Mouse (Mus musculus) small intestine, adult 2 months (tissue): ENCODE data around the gene Fam160b1. TPM values are rescaled to one million over a fixed set of nuclear protein-coding genes. Genes with fewer than 3 reads are reported as not detected.

ENCODE experiments used
- H3K27ac ChIP-seq: fragments of 200-500 bp; 2 replicates; pipeline ENCODE4 v1.5.1; 2012; ENCODE audit warnings: low read depth, low read length, control low read depth, inconsistent platforms; ENCODE audit not compliant: insufficient read depth
- H3K27me3 ChIP-seq: fragments of 200-500 bp; 2 replicates; pipeline ENCODE4 v1.6.1; 2012; ENCODE audit warnings: mild to moderate bottlenecking, moderate library complexity, low read length, inconsistent platforms; ENCODE audit not compliant: control insufficient read depth, insufficient read depth
- H3K36me3 ChIP-seq: fragments of 200-500 bp; 2 replicates; pipeline ENCODE4 v1.6.1; 2012; ENCODE audit warnings: mild to moderate bottlenecking, low read length, control low read depth, inconsistent platforms; ENCODE audit not compliant: control insufficient read depth, insufficient read depth
- H3K4me1 ChIP-seq: fragments of 200-500 bp; 2 replicates; pipeline ENCODE4 v1.6.1; 2012; ENCODE audit warnings: low read length, inconsistent platforms, mixed read lengths; ENCODE audit not compliant: control insufficient read depth, insufficient read depth, insufficient read length
- H3K4me3 ChIP-seq: fragments of 200-500 bp; 2 replicates; pipeline ENCODE4 v1.5.1; 2012; ENCODE audit warnings: low read depth, mild to moderate bottlenecking, control low read depth, inconsistent platforms, low read length, moderate library complexity
- CTCF ChIP-seq: fragments of 200-500 bp; IDR thresholded peaks from 2 replicates; pipeline ENCODE4 v1.5.1; 2012; ENCODE audit warnings: low read depth, mild to moderate bottlenecking, control low read depth, inconsistent platforms, low read length, moderate library complexity, mixed read lengths; ENCODE audit not compliant: insufficient replicate concordance, insufficient read length; ENCODE audit errors: extremely low read depth
- POLR2A ChIP-seq: fragments of 200-500 bp; IDR thresholded peaks from 2 replicates; pipeline ENCODE4 v1.6.1; 2012; ENCODE audit warnings: low read depth, mild to moderate bottlenecking, control low read depth, inconsistent platforms, low read length, moderate library complexity
- WGBS: fragments of 180-500 bp; shearing (Covaris S2); methylation state at CpG from one replicate; pipeline ENCODE4 v1.1.7; 2018; 5-methylcytosine and 5-hydroxymethylcytosine counted together
- polyA plus RNA-seq: library from polyadenylated mRNA; depleted of rRNA; stranded (reverse); fragments of >200 nt; gene quantifications from 2 replicates; pipeline ENCODE4 v1.2.3, GENCODE M21; 2012

Gene Fam160b1
- polyA plus RNA-seq, 1 experiment, result 11.5 TPM

DNA sequence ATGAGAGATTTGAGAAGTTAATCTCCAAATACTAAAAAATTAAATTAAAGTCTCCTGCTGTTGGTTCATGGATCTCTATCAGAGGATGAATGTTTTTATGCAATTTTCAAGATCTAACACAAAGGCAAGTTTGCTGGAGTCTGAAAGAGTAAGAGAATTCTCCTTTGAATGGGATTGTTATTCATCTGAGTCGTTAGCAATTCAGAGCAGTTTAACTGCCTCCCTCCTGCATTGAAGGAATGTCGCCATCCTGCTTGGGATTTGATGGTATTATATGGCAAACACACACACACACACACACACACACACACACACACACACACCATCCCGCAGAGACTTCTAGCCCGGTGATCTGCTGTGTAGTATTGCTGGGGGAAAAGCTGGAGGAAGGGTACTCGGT, 6.1 kb downstream of the Fam160b1 start:
- 72% methylated on average over 5 of the region's 5 CpGs for WGBS
- no peak for TF ChIP-seq CTCF
- TF ChIP-seq POLR2A, result no peak
- Histone ChIP-seq H3K4me3 (no peak overlapping the region), H3K4me1 (peaks cover 37% of the 10 kb centered on the region), H3K27me3 (no peaks in the 10 kb centered on the region), H3K36me3 (peaks cover 26% of the 10 kb centered on the region), H3K27ac (peak overlapping the region; percentile 92)

DNA sequence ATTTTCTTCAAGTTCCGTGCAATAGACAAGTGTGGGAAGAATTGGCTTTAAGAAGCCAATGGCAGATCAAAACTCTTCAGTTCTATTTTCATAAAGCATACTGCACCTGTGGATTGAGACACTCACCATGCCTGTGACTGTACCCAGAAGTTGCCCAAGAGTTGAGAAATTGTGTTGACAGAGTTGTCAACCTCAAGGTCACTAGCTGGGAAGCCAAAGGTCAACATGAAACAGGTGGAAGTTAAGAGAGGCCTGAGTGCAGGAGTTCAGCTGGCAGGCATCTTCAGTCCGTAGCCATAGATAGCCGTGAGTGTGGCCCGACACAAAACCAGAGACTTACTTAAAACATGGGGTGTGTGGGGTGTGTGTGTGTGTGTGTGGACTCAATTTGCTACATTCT, 6.7 kb downstream of the Fam160b1 start:
- WGBS, result 25% methylated on average over 4 of the region's 4 CpGs
- Histone ChIP-seq H3K4me1 (peaks cover 37% of the 10 kb centered on the region), H3K4me3 (no peak overlapping the region), H3K27ac (peak overlapping the region; percentile 92), H3K36me3 (peaks cover 28% of the 10 kb centered on the region), H3K27me3 (no peaks in the 10 kb centered on the region)
- TF ChIP-seq POLR2A (no peak), CTCF (no peak)

DNA sequence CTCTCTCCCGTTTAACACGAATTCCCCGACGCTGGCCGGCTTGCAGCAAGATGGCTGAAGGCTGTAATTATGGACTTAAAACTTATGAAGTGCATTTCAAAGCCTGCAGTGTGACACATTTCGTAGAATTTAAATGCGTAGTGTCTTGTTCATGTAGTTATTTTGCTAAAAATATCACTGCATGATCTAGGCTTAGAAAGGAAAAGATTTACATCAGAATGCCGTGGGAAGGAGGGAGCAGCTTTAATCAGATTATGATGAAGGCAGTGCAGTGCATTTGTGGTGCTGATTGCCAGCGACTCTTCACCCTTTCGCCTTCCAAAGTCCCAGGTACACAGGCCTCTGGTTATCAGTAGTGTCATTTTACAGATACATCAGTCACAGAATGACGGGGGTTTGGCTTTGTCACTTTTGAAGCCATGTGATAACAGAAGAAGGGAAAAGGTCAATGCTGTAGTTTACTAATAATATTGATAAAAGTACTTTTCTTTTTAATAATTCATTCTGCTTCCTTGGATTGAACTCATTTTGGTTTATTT, 7.4 kb downstream of the Fam160b1 start:
- H3K4me1 ChIP-seq, result peaks cover 34% of the 10 kb centered on the region
- WGBS, result 61% methylated on average over 11 of the region's 11 CpGs
- no peak for TF ChIP-seq CTCF
- TF ChIP-seq POLR2A, result no peak

DNA sequence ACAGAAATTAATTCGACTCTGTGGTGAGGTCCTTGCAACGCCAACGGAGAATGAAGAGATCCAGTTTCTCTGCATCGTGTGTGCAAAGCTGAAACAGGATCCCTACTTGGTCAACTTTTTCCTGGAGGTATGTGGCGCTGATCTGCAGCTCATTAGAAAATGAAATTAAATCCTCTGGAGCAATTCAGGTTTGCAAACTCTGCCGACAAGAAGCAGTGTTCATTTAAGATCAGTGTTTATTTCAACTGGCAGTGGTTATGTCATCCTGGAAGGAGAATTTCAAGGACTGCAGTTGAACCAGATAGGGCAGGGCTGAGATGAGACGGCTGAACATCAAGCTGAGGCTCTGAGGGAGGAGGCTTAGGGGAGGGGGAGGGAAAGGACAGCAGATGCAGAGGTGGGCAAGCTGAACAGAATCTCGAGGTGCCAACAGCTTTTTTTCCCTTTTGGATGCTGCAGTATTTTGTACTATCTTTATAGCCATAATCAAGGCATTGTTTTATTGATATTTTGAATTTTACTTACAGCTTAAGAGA, 12.9 kb downstream of the Fam160b1 start:
- no peaks in the 10 kb centered on the region for H3K27me3 ChIP-seq
- H3K4me3 ChIP-seq, result no peak overlapping the region
- no peak overlapping the region for H3K27ac ChIP-seq
- H3K4me1 ChIP-seq, result peaks cover 10% of the 10 kb centered on the region
- TF ChIP-seq CTCF (no peak), POLR2A (no peak)
- 81% methylated on average over 8 of the region's 8 CpGs for WGBS
- H3K36me3 ChIP-seq, result peaks cover 74% of the 10 kb centered on the region

More for the DNA sequence above, 7.4 kb downstream of the Fam160b1 start:
- Histone ChIP-seq H3K4me3 (no peak overlapping the region), H3K27ac (peak overlapping the region; percentile 92), H3K27me3 (no peaks in the 10 kb centered on the region), H3K36me3 (peaks cover 33% of the 10 kb centered on the region)

DNA sequence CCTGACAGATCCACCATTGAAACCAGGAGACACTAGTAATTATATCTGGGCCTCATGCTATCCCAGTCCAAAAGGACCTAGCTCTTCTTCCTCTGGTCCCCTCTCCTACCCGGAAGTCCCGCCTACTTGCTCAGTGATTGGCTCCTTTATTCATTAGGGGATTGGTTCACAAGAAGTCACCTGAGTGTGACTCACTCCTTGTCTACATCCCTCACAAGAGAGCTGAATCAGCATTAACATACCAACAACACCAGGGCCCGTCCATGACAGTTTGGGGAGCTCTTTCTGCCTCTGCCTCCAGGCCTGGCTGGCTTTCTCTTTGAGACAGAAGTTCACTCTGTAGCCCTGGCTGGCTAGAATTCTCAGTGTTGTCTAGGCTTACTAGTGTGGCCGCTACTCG, 14.7 kb downstream of the Fam160b1 start:
- Histone ChIP-seq H3K27ac (no peak overlapping the region), H3K4me3 (no peak overlapping the region), H3K27me3 (no peaks in the 10 kb centered on the region), H3K4me1 (peaks cover 6% of the 10 kb centered on the region; the same call in 1 of the 2 replicates), H3K36me3 (peaks cover 75% of the 10 kb centered on the region)
- TF ChIP-seq POLR2A, result no peak
- no peak for TF ChIP-seq CTCF
- WGBS, result 91% methylated on average over 5 of the region's 5 CpGs

DNA sequence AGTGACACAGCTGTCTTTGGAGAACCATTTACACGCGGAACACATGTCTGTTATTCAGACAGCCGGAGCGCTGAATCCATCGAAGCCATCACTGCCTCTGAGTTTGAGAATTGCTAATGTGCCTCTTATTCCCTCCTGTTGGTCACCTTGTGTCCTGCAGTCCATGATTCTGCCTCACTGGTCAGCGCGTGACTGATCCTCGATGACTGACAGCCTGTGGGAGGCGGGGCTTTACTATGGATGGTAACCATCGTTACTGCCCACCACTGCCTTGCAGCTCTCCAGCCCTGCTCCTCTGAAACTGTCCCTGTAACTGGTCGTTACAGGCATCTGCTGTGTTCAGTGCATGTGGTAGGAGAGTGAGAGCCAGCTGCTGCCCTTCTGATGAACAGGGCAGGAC, 15.3 kb downstream of the Fam160b1 start:
- TF ChIP-seq CTCF, result no peak
- TF ChIP-seq POLR2A, result no peak
- peaks cover 6% of the 10 kb centered on the region; the same call in 1 of the 2 replicates for H3K4me1 ChIP-seq
- no peak overlapping the region for H3K27ac ChIP-seq
- 88% methylated on average over 11 of the region's 11 CpGs for WGBS
- H3K27me3 ChIP-seq, result no peaks in the 10 kb centered on the region
- no peak overlapping the region for H3K4me3 ChIP-seq
- H3K36me3 ChIP-seq, result peaks cover 76% of the 10 kb centered on the region

DNA sequence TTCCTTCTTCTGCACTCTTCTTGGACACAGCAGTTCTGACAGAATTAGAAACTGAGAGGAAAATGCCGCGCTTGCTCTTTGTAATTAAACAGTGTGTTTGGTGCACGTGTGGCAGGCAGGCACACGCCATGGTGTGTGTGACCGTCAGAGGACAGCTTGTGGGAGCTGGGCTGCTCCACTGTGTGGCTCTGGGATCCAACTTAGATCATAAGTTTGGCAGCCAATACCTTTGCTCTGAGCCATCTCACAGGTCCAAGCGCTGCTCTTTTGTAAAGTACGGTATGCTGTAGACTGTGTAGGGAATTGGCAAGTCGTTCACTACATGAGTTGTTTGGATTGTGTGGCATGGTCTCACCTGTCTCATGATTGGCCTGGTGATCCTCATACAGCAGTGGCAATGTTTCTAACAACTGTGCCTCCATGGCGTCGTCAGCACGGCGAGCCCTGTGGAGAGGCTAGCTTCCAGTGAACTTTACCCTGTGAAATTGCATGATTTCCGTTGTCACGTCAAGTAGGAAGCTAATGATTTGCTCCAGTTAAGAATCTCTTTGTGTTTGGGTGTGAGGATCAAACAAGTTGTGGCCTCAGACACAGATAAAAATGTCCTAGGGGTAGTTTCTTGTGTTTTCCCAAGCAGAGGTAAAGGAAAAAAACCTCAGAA, 16.7 kb downstream of the Fam160b1 start:
- H3K36me3 ChIP-seq, result peaks cover 81% of the 10 kb centered on the region
- peak overlapping the region; percentile 9; the same call in 1 of the 2 replicates for H3K27ac ChIP-seq
- TF ChIP-seq CTCF, result no peak
- no peak for TF ChIP-seq POLR2A
- H3K4me3 ChIP-seq, result no peak overlapping the region
- peaks cover 6% of the 10 kb centered on the region; the same call in 1 of the 2 replicates for H3K4me1 ChIP-seq
- WGBS, result 58% methylated on average over 14 of the region's 14 CpGs
- H3K27me3 ChIP-seq, result no peaks in the 10 kb centered on the region
